Mouse (Mus musculus): ENCODE results near the gene Pnlip. TPM values are rescaled to one million over a fixed set of nuclear protein-coding genes. Genes with fewer than 3 reads are reported as not detected.

Gene Pnlip
- polyA plus RNA-seq, 1 experiment = 0.08 TPM

- no peaks in the 10 kb centered on the region for H3K27me3 ChIP-seq (ENCODE audit: control insufficient read depth, insufficient read depth, low read length)
- WGBS = 89% methylated on average over 5 of the region's 5 CpGs
- no peak for TF ChIP-seq POLR2A (IDR thresholded peaks at IDR 0.05; ENCODE audit: control insufficient read depth, extremely low read depth, insufficient read depth, low read length, poor library complexity)
- no peak for TF ChIP-seq CTCF (IDR thresholded peaks at IDR 0.05; ENCODE audit: borderline replicate concordance, control insufficient read depth, extremely low read depth, insufficient read depth, low read length, poor library complexity)
- H3K4me1 ChIP-seq (replicated peaks; ENCODE audit: control insufficient read depth, insufficient read depth, low read length) = no peaks in the 10 kb centered on the region
- H3K27ac ChIP-seq (ENCODE audit: control insufficient read depth, insufficient read depth, low read length) = no peak overlapping the region
- H3K4me3 ChIP-seq (ENCODE audit: control insufficient read depth, insufficient read depth, low read length) = no peak overlapping the region
- no peaks in the 10 kb centered on the region for H3K36me3 ChIP-seq (ENCODE audit: control insufficient read depth, insufficient read depth, low read length)
- DNase-seq = no peak
These were observed 12.6 kb downstream of the Pnlip start for GRCm38 (mm10) chr19:58664901-58665300.

GRCm38 (mm10) chr19:58674644-58675043 lies 22.3 kb downstream of the Pnlip start:
- H3K36me3 ChIP-seq (ENCODE audit: control insufficient read depth, insufficient read depth, low read length) = no peaks in the 10 kb centered on the region
- no peak for TF ChIP-seq CTCF (IDR thresholded peaks at IDR 0.05; ENCODE audit: borderline replicate concordance, control insufficient read depth, extremely low read depth, insufficient read depth, low read length, poor library complexity)
- TF ChIP-seq POLR2A (IDR thresholded peaks at IDR 0.05; ENCODE audit: control insufficient read depth, extremely low read depth, insufficient read depth, low read length, poor library complexity) = no peak
- H3K4me3 ChIP-seq (ENCODE audit: control insufficient read depth, insufficient read depth, low read length) = no peak overlapping the region
- H3K27ac ChIP-seq (ENCODE audit: control insufficient read depth, insufficient read depth, low read length) = no peak overlapping the region
- DNase-seq = no peak
- no peaks in the 10 kb centered on the region for H3K4me1 ChIP-seq (replicated peaks; ENCODE audit: control insufficient read depth, insufficient read depth, low read length)
- no peaks in the 10 kb centered on the region for H3K27me3 ChIP-seq (ENCODE audit: control insufficient read depth, insufficient read depth, low read length)
- WGBS = 82% methylated on average over 2 of the region's 2 CpGs

GRCm38 (mm10) chr19:58677117-58677516 lies 24.8 kb downstream of the Pnlip start:
- H3K36me3 ChIP-seq (ENCODE audit: control insufficient read depth, insufficient read depth, low read length) = no peaks in the 10 kb centered on the region
- H3K27ac ChIP-seq (ENCODE audit: control insufficient read depth, insufficient read depth, low read length) = no peak overlapping the region
- DNase-seq = no peak
- 18% methylated on average over 8 of the region's 8 CpGs for WGBS
- no peaks in the 10 kb centered on the region for H3K27me3 ChIP-seq (ENCODE audit: control insufficient read depth, insufficient read depth, low read length)
- TF ChIP-seq POLR2A (IDR thresholded peaks at IDR 0.05; ENCODE audit: control insufficient read depth, extremely low read depth, insufficient read depth, low read length, poor library complexity) (no peak), CTCF (IDR thresholded peaks at IDR 0.05; ENCODE audit: borderline replicate concordance, control insufficient read depth, extremely low read depth, insufficient read depth, low read length, poor library complexity) (no peak)
- no peak overlapping the region for H3K4me3 ChIP-seq (ENCODE audit: control insufficient read depth, insufficient read depth, low read length)
- no peaks in the 10 kb centered on the region for H3K4me1 ChIP-seq (replicated peaks; ENCODE audit: control insufficient read depth, insufficient read depth, low read length)

GRCm38 (mm10) chr19:58688933-58689332 lies 36.6 kb downstream of the Pnlip start:
- H3K4me3 ChIP-seq (ENCODE audit: control insufficient read depth, insufficient read depth, low read length) = no peak overlapping the region
- no peak for DNase-seq
- H3K27ac ChIP-seq (ENCODE audit: control insufficient read depth, insufficient read depth, low read length) = no peak overlapping the region
- H3K36me3 ChIP-seq (ENCODE audit: control insufficient read depth, insufficient read depth, low read length) = no peaks in the 10 kb centered on the region
- H3K4me1 ChIP-seq (replicated peaks; ENCODE audit: control insufficient read depth, insufficient read depth, low read length) = no peaks in the 10 kb centered on the region
- 62% methylated on average over 1 of the region's 1 CpGs for WGBS
- no peaks in the 10 kb centered on the region for H3K27me3 ChIP-seq (ENCODE audit: control insufficient read depth, insufficient read depth, low read length)
- TF ChIP-seq POLR2A (IDR thresholded peaks at IDR 0.05; ENCODE audit: control insufficient read depth, extremely low read depth, insufficient read depth, low read length, poor library complexity) = no peak
- TF ChIP-seq CTCF (IDR thresholded peaks at IDR 0.05; ENCODE audit: borderline replicate concordance, control insufficient read depth, extremely low read depth, insufficient read depth, low read length, poor library complexity) = no peak

GRCm38 (mm10) chr19:58695314-58695713 lies 43.0 kb downstream of the Pnlip start:
- no peak for DNase-seq
- H3K36me3 ChIP-seq (ENCODE audit: control insufficient read depth, insufficient read depth, low read length) = no peaks in the 10 kb centered on the region
- WGBS = 91% methylated on average over 3 of the region's 3 CpGs
- no peaks in the 10 kb centered on the region for H3K27me3 ChIP-seq (ENCODE audit: control insufficient read depth, insufficient read depth, low read length)
- H3K4me1 ChIP-seq (replicated peaks; ENCODE audit: control insufficient read depth, insufficient read depth, low read length) = no peaks in the 10 kb centered on the region
- TF ChIP-seq CTCF (IDR thresholded peaks at IDR 0.05; ENCODE audit: borderline replicate concordance, control insufficient read depth, extremely low read depth, insufficient read depth, low read length, poor library complexity) = no peak
- no peak for TF ChIP-seq POLR2A (IDR thresholded peaks at IDR 0.05; ENCODE audit: control insufficient read depth, extremely low read depth, insufficient read depth, low read length, poor library complexity)
- H3K4me3 ChIP-seq (ENCODE audit: control insufficient read depth, insufficient read depth, low read length) = no peak overlapping the region
- no peak overlapping the region for H3K27ac ChIP-seq (ENCODE audit: control insufficient read depth, insufficient read depth, low read length)

GRCm38 (mm10) chr19:58696235-58696634 lies 43.9 kb downstream of the Pnlip start:
- WGBS = 92% methylated on average over 2 of the region's 2 CpGs
- Histone ChIP-seq H3K27me3 (ENCODE audit: control insufficient read depth, insufficient read depth, low read length) (no peaks in the 10 kb centered on the region), H3K27ac (ENCODE audit: control insufficient read depth, insufficient read depth, low read length) (no peak overlapping the region), H3K36me3 (ENCODE audit: control insufficient read depth, insufficient read depth, low read length) (no peaks in the 10 kb centered on the region), H3K4me1 (replicated peaks; ENCODE audit: control insufficient read depth, insufficient read depth, low read length) (no peaks in the 10 kb centered on the region), H3K4me3 (ENCODE audit: control insufficient read depth, insufficient read depth, low read length) (no peak overlapping the region)
- TF ChIP-seq CTCF (IDR thresholded peaks at IDR 0.05; ENCODE audit: borderline replicate concordance, control insufficient read depth, extremely low read depth, insufficient read depth, low read length, poor library complexity) (no peak), POLR2A (IDR thresholded peaks at IDR 0.05; ENCODE audit: control insufficient read depth, extremely low read depth, insufficient read depth, low read length, poor library complexity) (no peak)
- DNase-seq = no peak

- Histone ChIP-seq H3K4me1 (replicated peaks; ENCODE audit: control insufficient read depth, insufficient read depth, low read length) (no peaks in the 10 kb centered on the region), H3K27ac (ENCODE audit: control insufficient read depth, insufficient read depth, low read length) (no peak overlapping the region), H3K27me3 (ENCODE audit: control insufficient read depth, insufficient read depth, low read length) (no peaks in the 10 kb centered on the region), H3K36me3 (ENCODE audit: control insufficient read depth, insufficient read depth, low read length) (no peaks in the 10 kb centered on the region), H3K4me3 (ENCODE audit: control insufficient read depth, insufficient read depth, low read length) (no peak overlapping the region)
- 88% methylated on average over 4 of the region's 4 CpGs for WGBS
- TF ChIP-seq POLR2A (IDR thresholded peaks at IDR 0.05; ENCODE audit: control insufficient read depth, extremely low read depth, insufficient read depth, low read length, poor library complexity) = no peak
- no peak for TF ChIP-seq CTCF (IDR thresholded peaks at IDR 0.05; ENCODE audit: borderline replicate concordance, control insufficient read depth, extremely low read depth, insufficient read depth, low read length, poor library complexity)
- DNase-seq = no peak
These were observed 52.3 kb downstream of the Pnlip start for GRCm38 (mm10) chr19:58704556-58704955.
